23 mouse cellular contexts compared by ENCODE assay signal in genomic region chr4:103385835-103386787, GRCm38 (mm10).
DNase-seq lines count a peak whose midpoint lies in the region; ATAC-seq lines count a peak whose summit lies in the region.
"Had no signal": no experiment of that assay in that cellular context is flagged by ENCODE, and none has a peak within 500 bp of the region (broad histone marks: within the 10 kb centered on the region; RNA-seq: fewer than 3 reads in every experiment).

No protein-coding gene starts in this region.

- no peaks in the 10 kb centered on the region for H3K36me3 ChIP-seq in liver, embryonic 12.5 days
- H3K36me3 ChIP-seq in forebrain, embryonic 12.5 days (replicated peaks), result no peaks in the 10 kb centered on the region
- H3K36me3 ChIP-seq: embryonic facial prominence, embryonic 15.5 days; forebrain, embryonic 10.5 days; G1E; heart, embryonic 12.5 days; hindbrain, embryonic 12.5 days; midbrain, embryonic 10.5 days; stomach, embryonic 15.5 days had no signal

- peak; percentile 66 for ATAC-seq in liver, embryonic 12.5 days
- ATAC-seq in erythroblast, adult 5-6 weeks (replicated peaks; ENCODE audit: low FRiP score, poor library complexity, severe bottlenecking), result no peak
- ATAC-seq in forebrain, embryonic 12.5 days (ENCODE audit: low FRiP score), result no peak

- H3K4me3 ChIP-seq in liver, embryonic 12.5 days, result no peak overlapping the region
- no peak overlapping the region for H3K4me3 ChIP-seq in forebrain, embryonic 12.5 days (replicated peaks)
- H3K4me3 ChIP-seq: embryonic facial prominence, embryonic 15.5 days; forebrain, embryonic 10.5 days; gastrocnemius, adult 2 months; heart, embryonic 12.5 days; hindbrain, embryonic 12.5 days; midbrain, embryonic 10.5 days; stomach, embryonic 15.5 days had no signal

- no peaks in the 10 kb centered on the region for H3K9me3 ChIP-seq in liver, embryonic 12.5 days (replicated peaks)
- H3K9me3 ChIP-seq in forebrain, embryonic 12.5 days, result no peaks in the 10 kb centered on the region
- H3K9me3 ChIP-seq: embryonic facial prominence, embryonic 15.5 days; forebrain, embryonic 10.5 days; heart, embryonic 12.5 days; hindbrain, embryonic 12.5 days; midbrain, embryonic 10.5 days; stomach, embryonic 15.5 days had no signal

- DNase-seq in adrenal gland, adult 8-10 months, result peak; percentile 52
- no peak for DNase-seq in adrenal gland, adult 18-20 months (ENCODE audit: low spot score in 2 of 2)
- DNase-seq in lung, postnatal 36 days, result peak; percentile 31
- DNase-seq in lung, postnatal 10 days, result no peak
- DNase-seq: cerebellum, adult 2 months; cerebellum, postnatal 36 days; gastrocnemius, adult 2 months; heart, postnatal 14 days; kidney, adult 18-20 months; layer of hippocampus, postnatal 36 days; retina, postnatal 1 day had no signal

- WGBS in liver, embryonic 12.5 days (ENCODE audit: insufficient replicate concordance), result 47% methylated on average over 4 of the region's 4 CpGs
- 88% methylated on average over 4 of the region's 4 CpGs for WGBS in forebrain, embryonic 12.5 days

- H3K4me1 ChIP-seq in liver, embryonic 12.5 days, result no peaks in the 10 kb centered on the region
- peaks cover 17% of the 10 kb centered on the region for H3K4me1 ChIP-seq in forebrain, embryonic 12.5 days
- H3K4me1 ChIP-seq: embryonic facial prominence, embryonic 15.5 days; heart, embryonic 12.5 days; stomach, embryonic 15.5 days had no signal

- H3K4me2 ChIP-seq in liver, embryonic 12.5 days, result no peak overlapping the region
- no peak overlapping the region for H3K4me2 ChIP-seq in forebrain, embryonic 12.5 days
- H3K4me2 ChIP-seq: embryonic facial prominence, embryonic 15.5 days; heart, embryonic 12.5 days; hindbrain, embryonic 12.5 days; stomach, embryonic 15.5 days had no signal

- H3K9ac ChIP-seq in liver, embryonic 12.5 days, result no peak overlapping the region
- no peak overlapping the region for H3K9ac ChIP-seq in forebrain, embryonic 12.5 days
- H3K9ac ChIP-seq: embryonic facial prominence, embryonic 15.5 days; heart, embryonic 12.5 days; hindbrain, embryonic 12.5 days; stomach, embryonic 15.5 days had no signal

- peak overlapping the region; percentile 63 for H3K27ac ChIP-seq in liver, embryonic 12.5 days
- no peak overlapping the region for H3K27ac ChIP-seq in forebrain, embryonic 12.5 days
- H3K27ac ChIP-seq: embryonic facial prominence, embryonic 15.5 days; forebrain, embryonic 10.5 days; gastrocnemius, adult 2 months; hindbrain, embryonic 12.5 days; kidney, postnatal 0 days; macrophage; midbrain, embryonic 10.5 days; stomach, embryonic 15.5 days had no signal

- H3K27me3 ChIP-seq in liver, embryonic 12.5 days (replicated peaks), result no peaks in the 10 kb centered on the region
- H3K27me3 ChIP-seq in forebrain, embryonic 12.5 days, result peaks cover 3% of the 10 kb centered on the region; the same call in 1 of the 2 replicates
- H3K27me3 ChIP-seq: embryonic facial prominence, embryonic 15.5 days; heart, embryonic 12.5 days; hindbrain, embryonic 12.5 days; stomach, embryonic 15.5 days had no signal

Comparison
In these comparisons a context has a peak if more than half of its experiments do, and no peak if none do; other contexts are left out.
1. DNase-seq: peak in adrenal gland, adult 8-10 months (single experiment) and lung, postnatal 36 days (single experiment); none in adrenal gland, adult 18-20 months (0 of 2) and lung, postnatal 10 days (single experiment).